In the genomic region with DNA sequence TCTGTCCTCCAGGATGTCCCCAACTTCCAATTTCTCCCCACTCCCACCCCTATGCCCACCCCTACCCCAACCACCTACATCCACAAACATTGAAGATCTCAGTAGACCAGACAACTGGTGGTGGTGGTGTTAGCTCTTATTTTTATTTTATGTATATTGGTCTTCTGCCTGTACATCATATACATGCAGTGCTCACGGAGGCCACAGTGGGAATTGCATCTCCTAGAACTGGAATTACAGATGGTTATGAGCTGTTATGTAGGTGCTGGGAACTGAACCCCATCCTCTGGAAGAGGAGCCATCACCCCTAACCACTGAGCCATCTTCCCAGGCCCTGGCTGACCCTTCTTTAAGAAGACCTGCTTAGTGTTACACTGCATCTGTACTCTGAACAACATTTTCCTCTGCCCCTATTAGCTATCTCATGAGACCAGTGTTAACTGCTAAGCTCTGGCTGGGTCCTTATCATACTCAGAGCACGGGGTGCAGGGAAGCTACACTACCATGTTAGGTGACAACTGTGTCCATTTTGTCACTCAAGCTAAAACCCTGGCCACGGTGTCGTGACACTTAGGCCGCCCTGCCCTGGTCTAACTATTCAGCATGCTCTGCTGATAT, we compare ENCODE assay signal across 19 mouse cellular contexts. TPM values are rescaled to one million over a fixed set of nuclear protein-coding genes. Genes with fewer than 3 reads are reported as not detected.
DNase-seq lines count a peak whose midpoint lies in the region; ATAC-seq and TF ChIP-seq lines count a peak whose summit lies in the region.
"Had no signal": no experiment of that assay in that cellular context is flagged by ENCODE, and none has a peak within 500 bp of the region (broad histone marks: within the 10 kb centered on the region; RNA-seq: fewer than 3 reads in every experiment).

No protein-coding gene starts in this region.

- TF ChIP-seq POLR2A in bone marrow, adult 2 months (IDR thresholded peaks at IDR 0.05; ENCODE audit: borderline replicate concordance, control insufficient read depth, low read depth, low read length): no peak

- peak; percentile 37 for TF ChIP-seq CTCF in intestine, postnatal 0 days (IDR thresholded peaks at IDR 0.05; ENCODE audit: low read depth)
- TF ChIP-seq CTCF in bone marrow, adult 2 months (IDR thresholded peaks at IDR 0.05; ENCODE audit: control insufficient read depth, insufficient read depth, low read length): no peak

- no peak for ATAC-seq in intestine, postnatal 0 days
- no peak for ATAC-seq in intestine, embryonic 16.5 days
- ATAC-seq in liver, embryonic 12.5 days: peak; percentile 98
- ATAC-seq in stomach, embryonic 14.5 days (ENCODE audit: insufficient number of reproducible peaks, insufficient read depth, low FRiP score, low read depth): peak; percentile 60; the same call in 1 of the 2 replicates
- ATAC-seq in granulocyte monocyte progenitor cell, adult 5-6 weeks (replicated peaks; ENCODE audit: poor library complexity, severe bottlenecking): no peak
- ATAC-seq: forebrain, embryonic 16.5 days; hindbrain, embryonic 16.5 days; midbrain, embryonic 16.5 days had no signal

- WGBS in intestine, postnatal 0 days: 79% methylated on average over 5 of the region's 5 CpGs
- WGBS in intestine, embryonic 16.5 days: 80% methylated on average over 5 of the region's 5 CpGs
- WGBS in bone marrow, adult 2 months: 67% methylated on average over 5 of the region's 5 CpGs
- WGBS in liver, embryonic 12.5 days (ENCODE audit: insufficient replicate concordance): 36% methylated on average over 5 of the region's 5 CpGs
- 75% methylated on average over 5 of the region's 5 CpGs for WGBS in stomach, embryonic 14.5 days

- no peak overlapping the region for H3K4me3 ChIP-seq in intestine, postnatal 0 days (ENCODE audit: low read depth, low read length)
- H3K4me3 ChIP-seq in intestine, embryonic 16.5 days (ENCODE audit: low read length): no peak overlapping the region
- H3K4me3 ChIP-seq in bone marrow, adult 2 months (replicated peaks; ENCODE audit: control insufficient read depth, low read depth, low read length): no peak overlapping the region
- no peak overlapping the region for H3K4me3 ChIP-seq in liver, embryonic 12.5 days
- no peak overlapping the region for H3K4me3 ChIP-seq in stomach, embryonic 14.5 days (ENCODE audit: low read depth, low read length)
- H3K4me3 ChIP-seq: heart, adult 2 months had no signal

- 0 out of 2 replicates have a peak, but pooled peaks cover under 1% of the 10 kb centered on the region for H3K4me1 ChIP-seq in intestine, postnatal 0 days (replicated peaks; ENCODE audit: control insufficient read depth, insufficient read depth, low read length)
- peaks cover 11% of the 10 kb centered on the region; the same call in 1 of the 2 replicates for H3K4me1 ChIP-seq in intestine, embryonic 16.5 days (ENCODE audit: control insufficient read depth, insufficient read depth, low read length)
- no peaks in the 10 kb centered on the region; the same call in 1 of the 2 replicates for H3K4me1 ChIP-seq in bone marrow, adult 2 months (ENCODE audit: control insufficient read depth, insufficient read depth, low read length)
- H3K4me1 ChIP-seq in liver, embryonic 12.5 days: peaks cover 47% of the 10 kb centered on the region
- peaks cover 8% of the 10 kb centered on the region; the same call in 1 of the 2 replicates for H3K4me1 ChIP-seq in stomach, embryonic 14.5 days (ENCODE audit: control insufficient read depth, insufficient read depth, low read length)

- H3K27ac ChIP-seq in intestine, postnatal 0 days (ENCODE audit: low read depth, low read length): no peak overlapping the region
- H3K27ac ChIP-seq in intestine, embryonic 16.5 days (ENCODE audit: low read length): no peak overlapping the region
- H3K27ac ChIP-seq in bone marrow, adult 2 months (ENCODE audit: control insufficient read depth, insufficient read depth, low read depth, low read length, poor library complexity): peak overlapping the region; percentile 67
- peak overlapping the region; percentile 85 for H3K27ac ChIP-seq in liver, embryonic 12.5 days
- H3K27ac ChIP-seq in stomach, embryonic 14.5 days (ENCODE audit: low read length): no peak overlapping the region
- H3K27ac ChIP-seq: heart, adult 2 months had no signal

- H3K9me3 ChIP-seq in intestine, postnatal 0 days (ENCODE audit: control insufficient read depth): no peaks in the 10 kb centered on the region
- no peaks in the 10 kb centered on the region for H3K9me3 ChIP-seq in intestine, embryonic 16.5 days (ENCODE audit: control insufficient read depth, low read length)
- H3K9me3 ChIP-seq in liver, embryonic 12.5 days (replicated peaks): no peaks in the 10 kb centered on the region
- no peaks in the 10 kb centered on the region for H3K9me3 ChIP-seq in stomach, embryonic 14.5 days (ENCODE audit: control insufficient read depth, low read depth, low read length)

- H3K9ac ChIP-seq in intestine, postnatal 0 days (ENCODE audit: low read depth, low read length): no peak overlapping the region
- no peak overlapping the region for H3K9ac ChIP-seq in intestine, embryonic 16.5 days (ENCODE audit: low read depth, low read length)
- H3K9ac ChIP-seq in liver, embryonic 12.5 days: no peak overlapping the region
- no peak overlapping the region for H3K9ac ChIP-seq in stomach, embryonic 14.5 days (replicated peaks; ENCODE audit: low read depth, low read length)

- intact Hi-C loops in left cerebral cortex, postnatal 4 days (cut with DNase I): no loop called here

- H3K27me3 ChIP-seq in intestine, postnatal 0 days (replicated peaks; ENCODE audit: control insufficient read depth, insufficient read depth, low read length): no peaks in the 10 kb centered on the region
- 0 out of 2 replicates have a peak, but pooled peaks cover 4% of the 10 kb centered on the region for H3K27me3 ChIP-seq in intestine, embryonic 16.5 days (replicated peaks; ENCODE audit: control insufficient read depth, insufficient read depth, low read length)
- peaks cover 40% of the 10 kb centered on the region for H3K27me3 ChIP-seq in liver, embryonic 12.5 days (replicated peaks)
- no peaks in the 10 kb centered on the region for H3K27me3 ChIP-seq in stomach, embryonic 14.5 days (ENCODE audit: control insufficient read depth, insufficient read depth, low read length)

- DNase-seq in spleen, postnatal 14 days (ENCODE audit: low spot score in 2 of 2): no peak
- DNase-seq in left cerebral cortex, postnatal 4 days: no peak
- DNase-seq: cerebellum, postnatal 10 days; heart, adult 2 months; kidney, adult 9 months; right cerebral cortex, postnatal 14 days; thymus, adult 2 months had no signal

- no peak overlapping the region for H3K4me2 ChIP-seq in intestine, postnatal 0 days (replicated peaks; ENCODE audit: low read depth)
- no peak overlapping the region for H3K4me2 ChIP-seq in intestine, embryonic 16.5 days (ENCODE audit: low read depth, low read length)
- peak overlapping the region; percentile 22 for H3K4me2 ChIP-seq in liver, embryonic 12.5 days
- no peak overlapping the region for H3K4me2 ChIP-seq in stomach, embryonic 14.5 days (replicated peaks; ENCODE audit: low read depth, low read length)

- no peaks in the 10 kb centered on the region for H3K36me3 ChIP-seq in intestine, postnatal 0 days (ENCODE audit: control insufficient read depth, insufficient read depth)
- no peaks in the 10 kb centered on the region for H3K36me3 ChIP-seq in intestine, embryonic 16.5 days (ENCODE audit: control insufficient read depth, insufficient read depth, low read length)
- H3K36me3 ChIP-seq in liver, embryonic 12.5 days: no peaks in the 10 kb centered on the region
- H3K36me3 ChIP-seq in stomach, embryonic 14.5 days (ENCODE audit: control insufficient read depth, insufficient read depth, low read length): no peaks in the 10 kb centered on the region

RNA-seq across cellular contexts. Expression of a gene that starts 6.2 kb away (rescaled TPM):
- 1.5 and 1.9 TPM in 2 replicates for polyA plus RNA-seq in intestine, postnatal 0 days (2015; fragmentation: Nextera tagmentation; extraction: Ambion mirVana)
- polyA plus RNA-seq in intestine, embryonic 16.5 days (2015; fragmentation: Nextera tagmentation; extraction: Ambion mirVana): 11.5 and 12.1 TPM in 2 replicates
- polyA plus RNA-seq in bone marrow, adult 2 months (2011; ENCODE audit: insufficient read depth, insufficient read length, low replicate concordance, missing spikeins): not detected in 2 replicates
- 0.44 and 0.66 TPM in 2 replicates for polyA plus RNA-seq in liver, embryonic 12.5 days (2016; fragmentation: Nextera tagmentation; extraction: Ambion mirVana)
- 3.9 and 6.5 TPM in 2 replicates for polyA plus RNA-seq in stomach, embryonic 14.5 days (2014; fragmentation: Nextera tagmentation; extraction: Ambion mirVana)
- total RNA-seq in granulocyte monocyte progenitor cell, adult 5-6 weeks (2014; fragmentation: Nextera tagmentation): not detected in 2 replicates
- not detected in 2 replicates for total RNA-seq in granulocyte monocyte progenitor cell, adult 5-6 weeks (2017)
- total RNA-seq in left cerebral cortex, postnatal 4 days (2021): 1 to 10 TPM; 1.4 to 1.6 TPM
- total RNA-seq: adrenal gland, adult 18-20 months; heart, adult 2 months; heart, postnatal 25 days; liver, adult 2 months had no signal
- polyA plus RNA-seq: liver, adult 2 months had no signal

RNA-seq across cellular contexts. Expression of a gene that starts 54.5 kb away (rescaled TPM):
- polyA plus RNA-seq in intestine, postnatal 0 days (2015; fragmentation: Nextera tagmentation; extraction: Ambion mirVana): 112 and 113 TPM in 2 replicates
- 206 and 241 TPM in 2 replicates for polyA plus RNA-seq in intestine, embryonic 16.5 days (2015; fragmentation: Nextera tagmentation; extraction: Ambion mirVana)
- 18.9 and 23.6 TPM in 2 replicates for polyA plus RNA-seq in bone marrow, adult 2 months (2011; ENCODE audit: insufficient read depth, insufficient read length, low replicate concordance, missing spikeins)
- polyA plus RNA-seq in liver, embryonic 12.5 days (2016; fragmentation: Nextera tagmentation; extraction: Ambion mirVana): 188 and 195 TPM in 2 replicates
- polyA plus RNA-seq in stomach, embryonic 14.5 days (2014; fragmentation: Nextera tagmentation; extraction: Ambion mirVana): 250 and 271 TPM in 2 replicates
- total RNA-seq in granulocyte monocyte progenitor cell, adult 5-6 weeks (2014; fragmentation: Nextera tagmentation): 129 and 164 TPM in 2 replicates
- total RNA-seq in granulocyte monocyte progenitor cell, adult 5-6 weeks (2017): 75.6 and 95.5 TPM in 2 replicates
- 10 to 100 TPM; 87.2 to 99.7 TPM for total RNA-seq in left cerebral cortex, postnatal 4 days (2021)

RNA-seq across cellular contexts. Expression of a gene that starts 55.0 kb away (rescaled TPM):
- polyA plus RNA-seq in intestine, postnatal 0 days (2015; fragmentation: Nextera tagmentation; extraction: Ambion mirVana): 34.9 and 35.4 TPM in 2 replicates
- 26.9 and 29.0 TPM in 2 replicates for polyA plus RNA-seq in intestine, embryonic 16.5 days (2015; fragmentation: Nextera tagmentation; extraction: Ambion mirVana)
- polyA plus RNA-seq in bone marrow, adult 2 months (2011; ENCODE audit: insufficient read depth, insufficient read length, low replicate concordance, missing spikeins): 4.7 and 6.9 TPM in 2 replicates
- 15.3 and 15.7 TPM in 2 replicates for polyA plus RNA-seq in liver, embryonic 12.5 days (2016; fragmentation: Nextera tagmentation; extraction: Ambion mirVana)
- polyA plus RNA-seq in stomach, embryonic 14.5 days (2014; fragmentation: Nextera tagmentation; extraction: Ambion mirVana): 27.0 and 32.0 TPM in 2 replicates
- total RNA-seq in granulocyte monocyte progenitor cell, adult 5-6 weeks (2014; fragmentation: Nextera tagmentation): 31.3 and 33.5 TPM in 2 replicates
- 11.5 and 13.5 TPM in 2 replicates for total RNA-seq in granulocyte monocyte progenitor cell, adult 5-6 weeks (2017)
- total RNA-seq in left cerebral cortex, postnatal 4 days (2021): 10 to 100 TPM; 39.2 to 43.1 TPM

Comparison
In these comparisons a context has a peak if more than half of its experiments do, and no peak if none do; other contexts are left out.
1. ATAC-seq: peak in liver, embryonic 12.5 days (single experiment) and stomach, embryonic 14.5 days (single experiment); none in intestine, postnatal 0 days (single experiment), intestine, embryonic 16.5 days (single experiment) and granulocyte monocyte progenitor cell, adult 5-6 weeks (single experiment).
2. H3K27ac ChIP-seq: peak in bone marrow, adult 2 months (single experiment) and liver, embryonic 12.5 days (single experiment); none in intestine, postnatal 0 days (single experiment), intestine, embryonic 16.5 days (single experiment) and stomach, embryonic 14.5 days (single experiment).